Mouse (Mus musculus) forebrain, embryonic 10.5 days (tissue): Measurements from ENCODE around the gene En1. TPM values are rescaled to one million over a fixed set of nuclear protein-coding genes. Genes with fewer than 3 reads are reported as not detected.

ENCODE experiments used
- polyA plus RNA-seq: library from polyadenylated mRNA; unstranded; fragments of >200 nt; fragmentation: Nextera tagmentation; extraction: Ambion mirVana; gene quantifications from 2 replicates; pipeline ENCODE4 v1.2.1, GENCODE M21; 2016

The En1 gene
- polyA plus RNA-seq, 1 experiment from 2014 or later = 0.10 TPM

Other genes starting within 250 kb of the En1 start
- gene Marco, start 97.4 kb upstream of the En1 start, polyA plus RNA-seq = not detected in 2 replicates